Comparison of ENCODE assay signal across 12 mouse cellular contexts in the genomic region with DNA sequence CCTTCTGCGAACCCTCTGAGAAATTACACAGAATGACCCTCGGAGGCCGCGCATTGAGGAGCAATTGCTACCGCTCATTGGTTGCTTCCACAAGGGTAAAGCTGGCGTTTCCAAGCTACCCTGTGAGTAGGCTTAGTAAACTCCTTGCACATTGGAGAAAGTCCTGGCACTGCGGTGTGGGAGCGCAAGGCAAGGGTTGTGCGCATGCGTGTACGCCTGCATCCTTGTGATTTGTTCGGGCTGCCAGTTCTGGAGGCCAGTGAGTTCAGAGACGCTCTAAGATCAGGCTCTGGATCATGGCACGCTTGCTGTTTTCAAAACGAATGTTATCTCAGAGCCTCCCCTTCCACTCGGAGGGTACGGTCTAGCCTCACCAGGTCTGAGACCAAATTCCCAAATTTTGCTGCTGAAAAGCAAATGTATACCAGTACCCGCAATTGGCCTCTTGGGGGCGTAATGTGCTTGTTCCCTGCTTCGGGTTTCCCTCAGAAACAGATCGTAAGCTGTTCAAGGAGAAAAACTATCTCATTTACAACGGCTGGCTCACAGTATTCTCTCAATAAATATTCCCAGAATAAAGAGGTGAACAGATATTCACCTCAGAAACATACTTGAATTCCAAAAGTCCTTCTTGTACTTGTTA. TPM values are rescaled to one million over a fixed set of nuclear protein-coding genes. Genes with fewer than 3 reads are reported as not detected.
A peak's percentile ranks its signal among the peaks of the same experiment; 100 is the strongest.
DNase-seq lines count a peak whose midpoint lies in the region; ATAC-seq and TF ChIP-seq lines count a peak whose summit lies in the region.
"Had no signal": no experiment of that assay in that cellular context is flagged by ENCODE, and none has a peak within 500 bp of the region (broad histone marks: within the 10 kb centered on the region; RNA-seq: fewer than 3 reads in every experiment).

No protein-coding gene starts in this region.

- no peak for DNase-seq in heart, postnatal 14 days
- DNase-seq in embryonic facial prominence, embryonic 10.5 days (ENCODE audit: low spot score): no peak
- no peak for DNase-seq in spleen, postnatal 4 days (ENCODE audit: low spot score in 2 of 2)
- no peak for DNase-seq in left cerebral cortex, postnatal 10 days (ENCODE audit: extremely low spot score in 1 of 2, low spot score in 2 of 2)
- DNase-seq in gastrocnemius, adult 8-10 months (ENCODE audit: low spot score in 2 of 2): no peak
- DNase-seq: adrenal gland, postnatal 25 days; right cerebral cortex, postnatal 25 days; thymus, postnatal 4 days had no signal

- no peaks in the 10 kb centered on the region for H3K4me1 ChIP-seq in heart, embryonic 15.5 days (replicated peaks)
- H3K4me1 ChIP-seq in E14TG2a.4 (replicated peaks; ENCODE audit: low read depth, low read length): peaks cover 20% of the 10 kb centered on the region
- H3K4me1 ChIP-seq in embryonic facial prominence, embryonic 10.5 days: peaks cover 8% of the 10 kb centered on the region; the same call in 1 of the 2 replicates
- H3K4me1 ChIP-seq in limb, embryonic 13.5 days: peaks cover 3% of the 10 kb centered on the region; the same call in 1 of the 2 replicates

- no peaks in the 10 kb centered on the region for H3K36me3 ChIP-seq in heart, embryonic 15.5 days
- H3K36me3 ChIP-seq in E14TG2a.4 (ENCODE audit: insufficient read depth, low read length): no peaks in the 10 kb centered on the region
- no peaks in the 10 kb centered on the region for H3K36me3 ChIP-seq in embryonic facial prominence, embryonic 10.5 days (replicated peaks)
- H3K36me3 ChIP-seq in limb, embryonic 13.5 days: no peaks in the 10 kb centered on the region

- ATAC-seq in heart, embryonic 15.5 days (replicated peaks; ENCODE audit: insufficient number of reproducible peaks, insufficient read depth, low FRiP score, low read depth): no peak
- no peak for ATAC-seq in limb, embryonic 13.5 days (ENCODE audit: low FRiP score, low read depth)

- 0 out of 2 replicates have a peak overlapping the region, but pooled peaks have one; percentile 0 for H3K4me3 ChIP-seq in heart, embryonic 15.5 days
- H3K4me3 ChIP-seq in E14TG2a.4 (replicated peaks; ENCODE audit: low read length): no peak overlapping the region
- H3K4me3 ChIP-seq in embryonic facial prominence, embryonic 10.5 days: peak overlapping the region; percentile 1
- no peak overlapping the region for H3K4me3 ChIP-seq in limb, embryonic 13.5 days

- TF ChIP-seq CTCF in E14TG2a.4 (conservative IDR thresholded peaks at IDR 0.05; ENCODE audit: low read length): 0 out of 2 replicates have a peak, but pooled peaks have one; percentile 7

- H3K9ac ChIP-seq in heart, embryonic 15.5 days: no peak overlapping the region
- H3K9ac ChIP-seq in limb, embryonic 13.5 days: no peak overlapping the region

- WGBS in heart, embryonic 15.5 days: 68% methylated on average over 22 of the region's 22 CpGs
- 72% methylated on average over 22 of the region's 22 CpGs for WGBS in embryonic facial prominence, embryonic 10.5 days
- 76% methylated on average over 22 of the region's 22 CpGs for whole genome bisulfite sequencing in limb, embryonic 13.5 days

- H3K27ac ChIP-seq in heart, embryonic 15.5 days: no peak overlapping the region
- H3K27ac ChIP-seq in embryonic facial prominence, embryonic 10.5 days (replicated peaks): no peak overlapping the region
- H3K27ac ChIP-seq in limb, embryonic 13.5 days: no peak overlapping the region
- H3K27ac ChIP-seq: macrophage had no signal

- no peaks in the 10 kb centered on the region for H3K27me3 ChIP-seq in heart, embryonic 15.5 days
- H3K27me3 ChIP-seq in E14TG2a.4 (ENCODE audit: insufficient read depth, low read length): no peaks in the 10 kb centered on the region
- H3K27me3 ChIP-seq in embryonic facial prominence, embryonic 10.5 days (replicated peaks; ENCODE audit: low read depth, poor library complexity, severe bottlenecking): no peaks in the 10 kb centered on the region
- H3K27me3 ChIP-seq in limb, embryonic 13.5 days: no peaks in the 10 kb centered on the region

- peak overlapping the region; percentile 22; the same call in 1 of the 2 replicates for H3K4me2 ChIP-seq in heart, embryonic 15.5 days
- peak overlapping the region; percentile 11 for H3K4me2 ChIP-seq in limb, embryonic 13.5 days (replicated peaks)

- intact Hi-C loops in heart, postnatal 14 days (cut with DNase I): no loop called here
- intact Hi-C loops in left cerebral cortex, postnatal 10 days (cut with DNase I): no loop called here

- no peaks in the 10 kb centered on the region for H3K9me3 ChIP-seq in heart, embryonic 15.5 days (replicated peaks)
- no peaks in the 10 kb centered on the region for H3K9me3 ChIP-seq in E14TG2a.4 (ENCODE audit: low read length)
- H3K9me3 ChIP-seq in embryonic facial prominence, embryonic 10.5 days: no peaks in the 10 kb centered on the region
- H3K9me3 ChIP-seq in limb, embryonic 13.5 days: no peaks in the 10 kb centered on the region

RNA-seq across cellular contexts. Expression of gene Col6a4, which starts 2.9 kb away (rescaled TPM):
- 0.10 and 0.43 TPM in 2 replicates for polyA plus RNA-seq in heart, embryonic 15.5 days (2015; fragmentation: Nextera tagmentation; extraction: Ambion mirVana)
- total RNA-seq in heart, postnatal 14 days (2021): under 1 TPM in 1 of 2 experiments, not detected in 1; 0.27 TPM
- polyA plus RNA-seq in embryonic facial prominence, embryonic 10.5 days (2016; fragmentation: Nextera tagmentation; extraction: Ambion mirVana): 0.09 and 0.25 TPM in 2 replicates
- 0.29 and 0.36 TPM in 2 replicates for polyA plus RNA-seq in limb, embryonic 13.5 days (2015; fragmentation: Nextera tagmentation; extraction: Ambion mirVana)
- 1 to 10 TPM; 3.3 to 4.1 TPM for total RNA-seq in left cerebral cortex, postnatal 10 days (2021)
- total RNA-seq in gastrocnemius, adult 8-10 months (2022): not detected
- polyA plus RNA-seq: macrophage had no signal

RNA-seq across cellular contexts. Expression of gene Glyctk, which starts 58.4 kb away (rescaled TPM):
- 0.74 and 1.1 TPM in 2 replicates for polyA plus RNA-seq in heart, embryonic 15.5 days (2015; fragmentation: Nextera tagmentation; extraction: Ambion mirVana)
- 1 to 10 TPM; 1.3 to 1.7 TPM for total RNA-seq in heart, postnatal 14 days (2021)
- polyA plus RNA-seq in embryonic facial prominence, embryonic 10.5 days (2016; fragmentation: Nextera tagmentation; extraction: Ambion mirVana): 2.4 and 2.9 TPM in 2 replicates
- 3.2 and 3.3 TPM in 2 replicates for polyA plus RNA-seq in limb, embryonic 13.5 days (2015; fragmentation: Nextera tagmentation; extraction: Ambion mirVana)
- 1 to 10 TPM; 4.1 to 7.4 TPM for total RNA-seq in left cerebral cortex, postnatal 10 days (2021)
- total RNA-seq in gastrocnemius, adult 8-10 months (2022): 1 to 10 TPM in 1 of 4 experiments, under 1 TPM in 3; 0.61 to 1.5 (median 0.82) TPM

Comparison
In these comparisons a context has a peak if more than half of its experiments do, and no peak if none do; other contexts are left out.
1. H3K4me3 ChIP-seq: peak in heart, embryonic 15.5 days (single experiment) and embryonic facial prominence, embryonic 10.5 days (single experiment); none in E14TG2a.4 (single experiment) and limb, embryonic 13.5 days (single experiment).